Mouse (Mus musculus) lung, postnatal 0 days (tissue): ENCODE results near the gene Cfap206.

Source experiments
- CTCF ChIP-seq: IDR thresholded peaks from 2 replicates; pipeline ENCODE4 v1.5.1; 2016; ENCODE audit warnings: antibody characterized with exemption, mild to moderate bottlenecking
- EP300 ChIP-seq: IDR thresholded peaks from 2 replicates; pipeline ENCODE4 v1.6.1; 2016; ENCODE audit warnings: antibody characterized with exemption, mild to moderate bottlenecking, control low read depth

DNA sequence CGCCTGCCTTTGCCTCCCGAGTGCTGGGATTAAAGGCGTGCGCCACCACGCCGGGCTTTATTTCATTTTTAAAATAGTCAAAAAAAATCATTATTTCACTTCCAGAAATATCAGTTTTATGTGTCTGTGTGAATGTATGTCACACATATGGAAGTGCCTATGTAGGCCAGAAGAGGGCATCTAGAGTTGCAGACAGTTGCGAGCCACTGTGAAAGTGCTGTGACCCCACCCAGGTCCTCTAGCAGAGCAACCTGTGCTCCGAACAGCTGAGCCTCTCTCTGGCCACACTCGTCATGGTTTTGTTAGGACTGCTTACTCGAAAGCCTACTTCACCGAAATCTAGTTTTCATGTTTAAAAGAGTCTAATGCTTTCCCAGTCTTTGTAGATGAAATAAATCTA is 27.8 kb downstream of the Cfap206 start:
- no peak for TF ChIP-seq EP300
- no peak for TF ChIP-seq CTCF
